Mouse (Mus musculus) midbrain, embryonic 16.5 days (tissue): ENCODE results near the gene Tjp1. TPM values are rescaled to one million over a fixed set of nuclear protein-coding genes. Genes with fewer than 3 reads are reported as not detected.

Source experiments
- ATAC-seq: fragments of 200-750 bp; cut with Nextera tagmentation; 2 replicates; pipeline ENCODE4 v1.8.0; 2017; ENCODE audit warnings: moderate TSS enrichment
- H3K27ac ChIP-seq: fragments of 300-500 bp; sonication (generic); 2 replicates; pipeline ENCODE4 v1.5.1; 2014; ENCODE audit warnings: mild to moderate bottlenecking, low read length, mixed read lengths
- H3K27me3 ChIP-seq: fragments of 300-500 bp; sonication (generic); 2 replicates; pipeline ENCODE4 v1.6.1; 2014; ENCODE audit warnings: low read depth, low read length, mixed read lengths; ENCODE audit not compliant: control insufficient read depth, insufficient read depth
- H3K36me3 ChIP-seq: fragments of 300-500 bp; sonication (generic); 2 replicates; pipeline ENCODE4 v1.6.1; 2014; ENCODE audit warnings: mild to moderate bottlenecking, low read length, moderate library complexity, mixed read lengths; ENCODE audit not compliant: control insufficient read depth, insufficient read depth
- H3K4me1 ChIP-seq: fragments of 300-500 bp; sonication (generic); 2 replicates; pipeline ENCODE4 v1.6.1; 2014; ENCODE audit warnings: mild to moderate bottlenecking, low read length, mixed read lengths; ENCODE audit not compliant: control insufficient read depth, insufficient read depth
- H3K4me2 ChIP-seq: fragments of 300-500 bp; sonication (generic); 2 replicates; pipeline ENCODE4 v1.6.1; 2014; ENCODE audit warnings: mild to moderate bottlenecking, low read length, mixed read lengths
- H3K4me3 ChIP-seq: fragments of 300-500 bp; sonication (generic); 2 replicates; pipeline ENCODE4 v1.5.1; 2014; ENCODE audit warnings: low read depth, mild to moderate bottlenecking, low read length, moderate library complexity, mixed read lengths
- H3K9ac ChIP-seq: fragments of 300-500 bp; sonication (generic); 2 replicates; pipeline ENCODE4 v1.6.1; 2014; ENCODE audit warnings: low read depth, low read length, mixed read lengths
- H3K9me3 ChIP-seq: fragments of 300-500 bp; sonication (generic); replicated peaks from 2 replicates; pipeline ENCODE4 v1.6.1; 2014; ENCODE audit warnings: mild to moderate bottlenecking, low read length, mixed read lengths; ENCODE audit not compliant: control insufficient read depth, poor library complexity, severe bottlenecking
- WGBS: fragments of 180-500 bp; shearing (Covaris S2); extraction: QIAGEN DNeasy Blood & Tissue Kit; methylation state at CpG from one replicate; pipeline ENCODE4 v1.1.7; 2014; 5-methylcytosine and 5-hydroxymethylcytosine counted together
- polyA plus RNA-seq: library from polyadenylated mRNA; unstranded; fragments of >200 nt; fragmentation: Nextera tagmentation; extraction: Ambion mirVana; gene quantifications from 2 replicates; pipeline ENCODE4 v1.2.1, GENCODE M21; 2015

Tjp1 gene
- polyA plus RNA-seq, 1 experiment from 2014 or later, result 25.7 TPM

GRCm38 (mm10) chr7:65431018-65431695 is 96.4 kb downstream of the Tjp1 start:
- Histone ChIP-seq H3K36me3 (no peaks in the 10 kb centered on the region), H3K4me3 (no peak overlapping the region), H3K27me3 (no peaks in the 10 kb centered on the region), H3K4me1 (peaks cover 2% of the 10 kb centered on the region; the same call in 1 of the 2 replicates), H3K4me2 (no peak overlapping the region), H3K9me3 (no peaks in the 10 kb centered on the region), H3K27ac (no peak overlapping the region), H3K9ac (no peak overlapping the region)
- ATAC-seq, result no peak
- 45% methylated on average over 9 of the region's 9 CpGs for WGBS

- Histone ChIP-seq H3K9ac (no peak overlapping the region), H3K36me3 (no peaks in the 10 kb centered on the region), H3K4me1 (peaks cover 2% of the 10 kb centered on the region; the same call in 1 of the 2 replicates), H3K27ac (no peak overlapping the region), H3K4me3 (no peak overlapping the region), H3K9me3 (no peaks in the 10 kb centered on the region), H3K4me2 (no peak overlapping the region), H3K27me3 (no peaks in the 10 kb centered on the region)
- 24% methylated on average over 8 of the region's 8 CpGs for whole genome bisulfite sequencing
- no peak for ATAC-seq
These were observed 97.2 kb downstream of the Tjp1 start for GRCm38 (mm10) chr7:65430401-65430800.

- Histone ChIP-seq H3K4me1 (peaks cover 8% of the 10 kb centered on the region), H3K27me3 (no peaks in the 10 kb centered on the region), H3K4me3 (no peak overlapping the region), H3K9ac (no peak overlapping the region), H3K4me2 (no peak overlapping the region), H3K9me3 (no peaks in the 10 kb centered on the region), H3K36me3 (no peaks in the 10 kb centered on the region), H3K27ac (no peak overlapping the region)
- 86% methylated on average over 8 of the region's 8 CpGs for WGBS
- ATAC-seq, result no peak
These were observed 103.1 kb downstream of the Tjp1 start for GRCm38 (mm10) chr7:65424519-65424918.

GRCm38 (mm10) chr7:65422456-65422855 is 105.1 kb downstream of the Tjp1 start:
- Histone ChIP-seq H3K9me3 (no peaks in the 10 kb centered on the region), H3K36me3 (no peaks in the 10 kb centered on the region), H3K27ac (no peak overlapping the region), H3K4me2 (no peak overlapping the region), H3K4me3 (no peak overlapping the region), H3K9ac (no peak overlapping the region), H3K27me3 (no peaks in the 10 kb centered on the region), H3K4me1 (peaks cover 8% of the 10 kb centered on the region)
- no peak for ATAC-seq
- WGBS, result 90% methylated on average over 1 of the region's 1 CpGs

- Histone ChIP-seq H3K4me2 (peak overlapping the region; percentile 46), H3K4me1 (peaks cover 15% of the 10 kb centered on the region), H3K27ac (peak overlapping the region; percentile 20; the same call in 1 of the 2 replicates), H3K27me3 (no peaks in the 10 kb centered on the region), H3K9me3 (no peaks in the 10 kb centered on the region), H3K4me3 (no peak overlapping the region; the same call in 1 of the 2 replicates), H3K9ac (0 out of 2 replicates have a peak overlapping the region, but pooled peaks have one; percentile 20), H3K36me3 (no peaks in the 10 kb centered on the region)
- WGBS, result 3% methylated on average over 10 of the region's 10 CpGs
- peak; percentile 80 for ATAC-seq
These were observed 106.1 kb downstream of the Tjp1 start for GRCm38 (mm10) chr7:65421451-65421850.

GRCm38 (mm10) chr7:65419926-65420325 is 107.7 kb downstream of the Tjp1 start:
- no peak for ATAC-seq
- WGBS, result 96% methylated on average over 1 of the region's 1 CpGs
- no peak overlapping the region for H3K27ac ChIP-seq
- no peak overlapping the region for H3K4me2 ChIP-seq
- no peaks in the 10 kb centered on the region for H3K9me3 ChIP-seq
- H3K36me3 ChIP-seq, result no peaks in the 10 kb centered on the region
- peaks cover 16% of the 10 kb centered on the region for H3K4me1 ChIP-seq
- no peaks in the 10 kb centered on the region for H3K27me3 ChIP-seq
- no peak overlapping the region for H3K4me3 ChIP-seq
- no peak overlapping the region for H3K9ac ChIP-seq

GRCm38 (mm10) chr7:65419012-65419411 is 108.6 kb downstream of the Tjp1 start:
- ATAC-seq, result no peak
- WGBS, result 73% methylated on average over 3 of the region's 3 CpGs

GRCm38 (mm10) chr7:65418366-65418911 is 109.1 kb downstream of the Tjp1 start:
- no peaks in the 10 kb centered on the region for H3K36me3 ChIP-seq
- H3K27me3 ChIP-seq, result no peaks in the 10 kb centered on the region
- no peak overlapping the region for H3K4me2 ChIP-seq
- peaks cover 16% of the 10 kb centered on the region for H3K4me1 ChIP-seq
- ATAC-seq, result no peak
- peak overlapping the region; percentile 35; the same call in 1 of the 2 replicates for H3K27ac ChIP-seq
- H3K9me3 ChIP-seq, result no peaks in the 10 kb centered on the region
- no peak overlapping the region for H3K4me3 ChIP-seq
- H3K9ac ChIP-seq, result no peak overlapping the region
- WGBS, result 87% methylated on average over 10 of the region's 10 CpGs

More at GRCm38 (mm10) chr7:65419012-65419411, 108.6 kb downstream of the Tjp1 start:
- Histone ChIP-seq H3K27me3 (no peaks in the 10 kb centered on the region), H3K36me3 (no peaks in the 10 kb centered on the region), H3K9ac (no peak overlapping the region), H3K27ac (no peak overlapping the region), H3K4me1 (peaks cover 16% of the 10 kb centered on the region), H3K4me2 (no peak overlapping the region), H3K4me3 (no peak overlapping the region), H3K9me3 (no peaks in the 10 kb centered on the region)
